Mouse (Mus musculus) E14TG2a.4 (cell line): ENCODE data around the gene Manbal.

Source experiments
- CTCF ChIP-seq: conservative IDR thresholded peaks from 2 replicates; pipeline ENCODE4 v1.5.1; 2014; ENCODE audit warnings: low read length
- NANOG ChIP-seq: IDR thresholded peaks from 2 replicates; pipeline ENCODE4 v1.6.1; 2014; ENCODE audit warnings: borderline replicate concordance, low read length, mixed read lengths

DNA sequence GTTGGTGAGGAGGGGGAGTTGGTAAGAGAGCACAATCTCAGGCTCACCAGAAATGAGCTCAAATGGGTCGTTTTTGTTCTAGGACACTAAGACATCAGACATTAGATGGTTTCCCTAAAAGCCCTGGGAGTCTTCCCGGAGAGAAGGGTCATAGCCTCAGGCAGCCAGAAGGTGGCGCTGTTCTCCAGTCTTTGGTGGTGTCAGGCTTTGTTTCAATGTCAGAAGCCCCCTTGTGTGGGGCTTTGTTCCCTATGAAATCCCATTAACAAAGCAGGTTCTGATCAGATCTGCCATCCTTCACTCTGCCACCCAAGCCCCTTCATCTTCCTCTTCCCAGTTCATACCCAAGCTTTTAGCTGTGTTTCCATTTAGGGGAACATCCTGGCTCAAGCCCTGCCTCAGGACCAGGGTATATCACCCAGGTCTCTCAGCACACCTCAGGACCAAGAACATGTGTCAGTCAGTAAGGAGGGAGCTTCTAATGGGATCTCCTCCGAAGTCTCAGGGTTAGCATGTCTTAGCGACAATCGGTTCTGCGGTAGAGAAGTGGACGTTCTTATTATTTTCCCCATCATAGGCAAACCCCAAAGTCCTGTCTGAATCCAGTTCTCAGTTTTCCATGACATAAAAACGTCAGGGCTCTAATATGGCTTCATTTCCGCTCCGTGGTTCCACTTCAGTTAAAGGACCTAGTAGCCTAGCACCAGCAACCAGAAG lies 25.7 kb upstream of the Manbal start:
- TF ChIP-seq CTCF (peak; percentile 96), NANOG (no peak)
